Mouse (Mus musculus): ENCODE data around the gene BC048403. TPM values are rescaled to one million over a fixed set of nuclear protein-coding genes. Genes with fewer than 3 reads are reported as not detected.

BC048403 gene
- polyA plus RNA-seq (2014; fragmentation: Nextera tagmentation; extraction: Ambion mirVana), result 2.0 and 2.5 TPM in 2 replicates

GRCm38 (mm10) chr10:121739548-121740505 is at the start of gene BC048403:
Gene BC048403, plus strand, starts transcription at chr10:121739937.
- Histone ChIP-seq H3K4me1 (ENCODE audit: control insufficient read depth, insufficient read depth, low read length) (peaks cover 4% of the 10 kb centered on the region; the same call in 1 of the 2 replicates), H3K27ac (ENCODE audit: low read depth, low read length) (peak within 1 kb of the TSS; percentile 45; the same call in 1 of the 2 replicates), H3K4me3 (ENCODE audit: low read depth, low read length) (peak within 1 kb of the TSS; percentile 76), H3K36me3 (ENCODE audit: control insufficient read depth, insufficient read depth, low read length) (no peaks in the 10 kb centered on the region), H3K4me2 (ENCODE audit: low read length) (peak within 1 kb of the TSS; percentile 89), H3K9ac (ENCODE audit: low read length) (peak within 1 kb of the TSS; percentile 69), H3K9me3 (replicated peaks; ENCODE audit: control insufficient read depth, low read length) (no peaks in the 10 kb centered on the region), H3K27me3 (replicated peaks; ENCODE audit: control insufficient read depth, insufficient read depth, low read length) (no peaks in the 10 kb centered on the region)
- ATAC-seq (peak; percentile 93), DNase-seq (ENCODE audit: low spot score) (peak; percentile 88)
- under 1% methylated on average over 68 of the region's 68 CpGs for WGBS

- Histone ChIP-seq H3K4me3 (ENCODE audit: low read depth, low read length) (no peak overlapping the region), H3K27me3 (replicated peaks; ENCODE audit: control insufficient read depth, insufficient read depth, low read length) (no peaks in the 10 kb centered on the region), H3K36me3 (ENCODE audit: control insufficient read depth, insufficient read depth, low read length) (no peaks in the 10 kb centered on the region), H3K4me1 (ENCODE audit: control insufficient read depth, insufficient read depth, low read length) (no peaks in the 10 kb centered on the region), H3K9ac (ENCODE audit: low read length) (no peak overlapping the region), H3K27ac (ENCODE audit: low read depth, low read length) (no peak overlapping the region), H3K4me2 (ENCODE audit: low read length) (no peak overlapping the region), H3K9me3 (replicated peaks; ENCODE audit: control insufficient read depth, low read length) (no peaks in the 10 kb centered on the region)
- DNase-seq (ENCODE audit: low spot score) (no peak), ATAC-seq (no peak)
- WGBS, result 64% methylated on average over 18 of the region's 18 CpGs
These were observed 46.7 kb upstream of the BC048403 start for GRCm38 (mm10) chr10:121692944-121693579.

- H3K9me3 ChIP-seq (replicated peaks; ENCODE audit: control insufficient read depth, low read length), result no peaks in the 10 kb centered on the region
- H3K27me3 ChIP-seq (replicated peaks; ENCODE audit: control insufficient read depth, insufficient read depth, low read length), result no peaks in the 10 kb centered on the region
- DNase-seq (ENCODE audit: low spot score) (no peak), ATAC-seq (no peak)
- WGBS, result 81% methylated on average over 11 of the region's 11 CpGs
- H3K27ac ChIP-seq (ENCODE audit: low read depth, low read length), result no peak overlapping the region
- no peak overlapping the region for H3K4me2 ChIP-seq (ENCODE audit: low read length)
- no peak overlapping the region for H3K4me3 ChIP-seq (ENCODE audit: low read depth, low read length)
- H3K9ac ChIP-seq (ENCODE audit: low read length), result no peak overlapping the region
- H3K4me1 ChIP-seq (ENCODE audit: control insufficient read depth, insufficient read depth, low read length), result no peaks in the 10 kb centered on the region
- no peaks in the 10 kb centered on the region for H3K36me3 ChIP-seq (ENCODE audit: control insufficient read depth, insufficient read depth, low read length)
These were observed 45.2 kb upstream of the BC048403 start for GRCm38 (mm10) chr10:121694567-121694966.

GRCm38 (mm10) chr10:121701296-121702248 is 38.2 kb upstream of the BC048403 start:
- Histone ChIP-seq H3K27me3 (replicated peaks; ENCODE audit: control insufficient read depth, insufficient read depth, low read length) (no peaks in the 10 kb centered on the region), H3K4me3 (ENCODE audit: low read depth, low read length) (no peak overlapping the region), H3K9me3 (replicated peaks; ENCODE audit: control insufficient read depth, low read length) (no peaks in the 10 kb centered on the region), H3K27ac (ENCODE audit: low read depth, low read length) (no peak overlapping the region), H3K36me3 (ENCODE audit: control insufficient read depth, insufficient read depth, low read length) (no peaks in the 10 kb centered on the region), H3K9ac (ENCODE audit: low read length) (no peak overlapping the region), H3K4me1 (ENCODE audit: control insufficient read depth, insufficient read depth, low read length) (no peaks in the 10 kb centered on the region), H3K4me2 (ENCODE audit: low read length) (no peak overlapping the region)
- ATAC-seq (peak; percentile 42; the same call in 1 of the 2 replicates), DNase-seq (ENCODE audit: low spot score) (peak; percentile 82)
- WGBS, result 68% methylated on average over 11 of the region's 11 CpGs

- Histone ChIP-seq H3K27ac (ENCODE audit: low read depth, low read length) (no peak overlapping the region), H3K27me3 (replicated peaks; ENCODE audit: control insufficient read depth, insufficient read depth, low read length) (no peaks in the 10 kb centered on the region), H3K4me3 (ENCODE audit: low read depth, low read length) (no peak overlapping the region), H3K4me1 (ENCODE audit: control insufficient read depth, insufficient read depth, low read length) (no peaks in the 10 kb centered on the region), H3K9ac (ENCODE audit: low read length) (no peak overlapping the region), H3K36me3 (ENCODE audit: control insufficient read depth, insufficient read depth, low read length) (no peaks in the 10 kb centered on the region), H3K4me2 (ENCODE audit: low read length) (no peak overlapping the region), H3K9me3 (replicated peaks; ENCODE audit: control insufficient read depth, low read length) (no peaks in the 10 kb centered on the region)
- DNase-seq (ENCODE audit: low spot score), result no peak
- no peak for ATAC-seq
- 80% methylated on average over 6 of the region's 6 CpGs for WGBS
These were observed 36.1 kb upstream of the BC048403 start for GRCm38 (mm10) chr10:121703619-121704018.

- no peaks in the 10 kb centered on the region for H3K4me1 ChIP-seq (ENCODE audit: control insufficient read depth, insufficient read depth, low read length)
- H3K4me2 ChIP-seq (ENCODE audit: low read length), result no peak overlapping the region
- no peak overlapping the region for H3K27ac ChIP-seq (ENCODE audit: low read depth, low read length)
- H3K27me3 ChIP-seq (replicated peaks; ENCODE audit: control insufficient read depth, insufficient read depth, low read length), result no peaks in the 10 kb centered on the region
- no peak for ATAC-seq
- no peaks in the 10 kb centered on the region for H3K36me3 ChIP-seq (ENCODE audit: control insufficient read depth, insufficient read depth, low read length)
- no peaks in the 10 kb centered on the region for H3K9me3 ChIP-seq (replicated peaks; ENCODE audit: control insufficient read depth, low read length)
- no peak overlapping the region for H3K9ac ChIP-seq (ENCODE audit: low read length)
- H3K4me3 ChIP-seq (ENCODE audit: low read depth, low read length), result no peak overlapping the region
- no peak for DNase-seq (ENCODE audit: low spot score)
- WGBS, result 89% methylated on average over 6 of the region's 6 CpGs
These were observed 34.9 kb upstream of the BC048403 start for GRCm38 (mm10) chr10:121704871-121705270.

- H3K9ac ChIP-seq (ENCODE audit: low read length), result no peak overlapping the region
- ATAC-seq (no peak), DNase-seq (ENCODE audit: low spot score) (no peak)
- 87% methylated on average over 15 of the region's 15 CpGs for WGBS
- H3K27me3 ChIP-seq (replicated peaks; ENCODE audit: control insufficient read depth, insufficient read depth, low read length), result no peaks in the 10 kb centered on the region
- H3K4me3 ChIP-seq (ENCODE audit: low read depth, low read length), result no peak overlapping the region
- H3K27ac ChIP-seq (ENCODE audit: low read depth, low read length), result no peak overlapping the region
- H3K9me3 ChIP-seq (replicated peaks; ENCODE audit: control insufficient read depth, low read length), result no peaks in the 10 kb centered on the region
- no peaks in the 10 kb centered on the region for H3K4me1 ChIP-seq (ENCODE audit: control insufficient read depth, insufficient read depth, low read length)
- H3K4me2 ChIP-seq (ENCODE audit: low read length), result no peak overlapping the region
- no peaks in the 10 kb centered on the region for H3K36me3 ChIP-seq (ENCODE audit: control insufficient read depth, insufficient read depth, low read length)
These were observed 34.2 kb upstream of the BC048403 start for GRCm38 (mm10) chr10:121705399-121706163.

- no peak for ATAC-seq
- H3K36me3 ChIP-seq (ENCODE audit: control insufficient read depth, insufficient read depth, low read length), result no peaks in the 10 kb centered on the region
- H3K9ac ChIP-seq (ENCODE audit: low read length), result no peak overlapping the region
- H3K9me3 ChIP-seq (replicated peaks; ENCODE audit: control insufficient read depth, low read length), result no peaks in the 10 kb centered on the region
- no peaks in the 10 kb centered on the region for H3K4me1 ChIP-seq (ENCODE audit: control insufficient read depth, insufficient read depth, low read length)
- no peak overlapping the region for H3K4me3 ChIP-seq (ENCODE audit: low read depth, low read length)
- H3K27ac ChIP-seq (ENCODE audit: low read depth, low read length), result no peak overlapping the region
- H3K4me2 ChIP-seq (ENCODE audit: low read length), result no peak overlapping the region
- H3K27me3 ChIP-seq (replicated peaks; ENCODE audit: control insufficient read depth, insufficient read depth, low read length), result no peaks in the 10 kb centered on the region
- DNase-seq (ENCODE audit: low spot score), result no peak
These were observed 22.9 kb upstream of the BC048403 start for GRCm38 (mm10) chr10:121716862-121717261.
